Mouse (Mus musculus) midbrain, embryonic 12.5 days (tissue): ENCODE data around the gene Dync1li1. TPM values are rescaled to one million over a fixed set of nuclear protein-coding genes. Genes with fewer than 3 reads are reported as not detected.
"Not testable (repeated sequence)": the region's sequence is repeated elsewhere in the genome, so short reads cannot be mapped to it uniquely, and the experiment has no call there.

Source experiments
- ATAC-seq: fragments of 200-750 bp; cut with Nextera tagmentation; 2 replicates; pipeline ENCODE4 v1.8.0; 2017; ENCODE audit warnings: low read depth, moderate TSS enrichment, moderate library complexity; ENCODE audit not compliant: low FRiP score
- H3K27ac ChIP-seq: fragments of 300-500 bp; sonication (generic); replicated peaks from 2 replicates; pipeline ENCODE4 v1.5.1; 2016; ENCODE audit warnings: mild to moderate bottlenecking
- H3K27me3 ChIP-seq: fragments of 300-500 bp; sonication (generic); 2 replicates; pipeline ENCODE4 v1.6.1; 2016; ENCODE audit warnings: mild to moderate bottlenecking
- H3K36me3 ChIP-seq: fragments of 300-500 bp; sonication (generic); 2 replicates; pipeline ENCODE4 v1.6.1; 2016
- H3K4me1 ChIP-seq: fragments of 300-500 bp; sonication (generic); 2 replicates; pipeline ENCODE4 v1.6.1; 2016
- H3K4me2 ChIP-seq: fragments of 300-500 bp; sonication (generic); replicated peaks from 2 replicates; pipeline ENCODE4 v1.6.1; 2016; ENCODE audit warnings: mild to moderate bottlenecking, moderate library complexity
- H3K4me3 ChIP-seq: fragments of 300-500 bp; sonication (generic); 2 replicates; pipeline ENCODE4 v1.5.1; 2016; ENCODE audit warnings: mild to moderate bottlenecking
- H3K9ac ChIP-seq: fragments of 300-500 bp; sonication (generic); replicated peaks from 2 replicates; pipeline ENCODE4 v1.6.1; 2016; ENCODE audit warnings: mild to moderate bottlenecking, moderate library complexity
- H3K9me3 ChIP-seq: fragments of 300-500 bp; sonication (generic); 2 replicates; pipeline ENCODE4 v1.6.1; 2016; ENCODE audit warnings: mild to moderate bottlenecking
- WGBS: fragments of 180-500 bp; shearing (Covaris S2); methylation state at CpG from one replicate; pipeline ENCODE4 v1.1.7; 2016; 5-methylcytosine and 5-hydroxymethylcytosine counted together
- polyA plus RNA-seq: library from polyadenylated mRNA; unstranded; fragments of >200 nt; fragmentation: Nextera tagmentation; extraction: Ambion mirVana; gene quantifications from 2 replicates; pipeline ENCODE4 v1.2.1, GENCODE M21; 2016

Gene Dync1li1
- polyA plus RNA-seq, 1 experiment from 2014 or later: 133 TPM

DNA sequence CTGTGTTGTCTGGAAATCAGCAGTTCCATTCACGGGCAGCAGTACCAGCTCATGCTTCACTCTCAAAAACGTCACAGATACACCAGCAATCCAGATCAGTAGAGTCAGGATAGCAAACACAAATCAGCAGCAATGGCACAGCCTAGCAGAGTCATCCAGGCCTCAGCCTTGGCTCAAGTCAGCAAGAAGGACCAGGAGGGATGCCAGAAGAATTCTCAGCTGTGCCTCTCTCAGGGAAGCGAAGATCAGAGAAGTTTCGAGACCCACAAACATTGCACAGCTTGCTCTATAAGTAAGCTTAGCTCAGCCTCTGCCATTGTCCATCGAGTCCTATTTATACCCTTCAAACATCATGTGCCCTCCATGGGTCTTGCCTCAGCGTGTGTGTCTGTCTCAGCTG is 8.1 kb upstream of the Dync1li1 start:
- no peaks in the 10 kb centered on the region for H3K4me1 ChIP-seq
- H3K36me3 ChIP-seq: no peaks in the 10 kb centered on the region
- H3K9me3 ChIP-seq: no peaks in the 10 kb centered on the region
- no peak overlapping the region for H3K27ac ChIP-seq
- H3K4me2 ChIP-seq: no peak overlapping the region
- no peaks in the 10 kb centered on the region for H3K27me3 ChIP-seq
- H3K4me3 ChIP-seq: no peak overlapping the region
- 86% methylated on average over 6 of the region's 6 CpGs for WGBS
- H3K9ac ChIP-seq: no peak overlapping the region
- no peak for ATAC-seq

DNA sequence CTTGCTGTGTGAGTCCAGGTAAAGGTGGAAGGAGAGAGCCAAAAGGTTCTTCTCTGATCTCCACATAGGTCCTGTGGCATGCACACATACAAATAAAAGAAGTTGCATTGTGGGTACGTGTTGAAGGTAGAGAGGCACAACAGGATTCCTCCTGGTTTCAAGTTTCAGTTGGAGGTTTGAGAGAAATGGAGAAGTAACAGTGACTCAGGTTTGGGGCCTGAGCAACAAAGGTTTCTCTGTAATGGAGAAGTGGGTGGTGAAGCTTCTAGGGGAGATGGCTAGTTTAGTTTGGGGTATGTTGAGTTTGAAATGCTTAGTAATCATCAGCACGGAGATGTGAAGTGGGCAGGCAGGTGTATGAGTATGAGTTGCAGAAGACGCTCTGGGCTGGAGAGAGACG is 6.4 kb upstream of the Dync1li1 start:
- ATAC-seq: no peak
- Histone ChIP-seq H3K4me3 (no peak overlapping the region), H3K9ac (no peak overlapping the region), H3K9me3 (no peaks in the 10 kb centered on the region), H3K36me3 (no peaks in the 10 kb centered on the region), H3K27me3 (no peaks in the 10 kb centered on the region), H3K4me1 (no peaks in the 10 kb centered on the region), H3K27ac (no peak overlapping the region), H3K4me2 (no peak overlapping the region)
- 85% methylated on average over 4 of the region's 4 CpGs for WGBS

DNA sequence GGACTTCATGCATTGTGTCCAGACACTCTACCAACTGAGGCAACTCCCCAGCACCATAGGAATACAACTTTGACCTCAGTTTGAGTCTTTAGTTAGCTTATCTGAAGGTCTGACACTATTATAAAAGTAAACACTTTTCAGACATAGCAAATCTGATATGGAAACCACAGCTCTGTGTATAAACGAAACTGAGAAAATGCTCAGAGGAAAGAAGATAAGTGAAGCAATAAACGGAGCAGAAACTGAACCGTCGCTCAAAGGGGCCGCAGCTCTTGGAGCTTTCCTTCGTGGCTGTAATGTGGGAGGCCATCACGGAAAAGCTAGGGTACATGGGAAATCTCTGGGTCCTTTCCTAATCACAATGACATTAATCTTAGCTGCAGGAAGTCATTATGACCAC is 2.3 kb upstream of the Dync1li1 start:
- no peak for ATAC-seq
- no peaks in the 10 kb centered on the region for H3K9me3 ChIP-seq
- H3K27me3 ChIP-seq: no peaks in the 10 kb centered on the region
- H3K4me1 ChIP-seq: peaks cover 20% of the 10 kb centered on the region
- H3K4me2 ChIP-seq: no peak overlapping the region
- H3K36me3 ChIP-seq: 0 out of 2 replicates have a peak, but pooled peaks cover 8% of the 10 kb centered on the region
- H3K9ac ChIP-seq: no peak overlapping the region
- no peak overlapping the region for H3K4me3 ChIP-seq
- WGBS: 89% methylated on average over 7 of the region's 7 CpGs
- no peak overlapping the region for H3K27ac ChIP-seq

DNA sequence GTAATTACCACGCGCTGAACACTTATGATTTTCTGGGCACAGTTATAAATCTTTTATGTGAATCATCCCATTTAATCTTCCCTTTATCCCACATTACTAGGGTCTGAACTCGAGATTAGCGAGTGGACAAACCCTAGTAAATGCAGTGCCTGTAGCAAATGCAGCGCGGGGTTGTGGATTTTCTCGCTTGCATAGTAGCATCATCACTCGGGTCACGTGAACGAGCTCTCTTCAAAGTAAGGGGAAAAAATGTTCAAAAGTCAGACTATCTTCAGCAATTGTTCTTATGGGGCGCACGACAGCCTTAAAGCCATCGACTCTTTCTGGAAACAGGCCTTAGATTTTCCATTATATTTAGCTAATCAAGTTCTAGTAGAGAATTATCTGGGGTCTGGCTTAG is 951 bp upstream of the Dync1li1 start:
- Histone ChIP-seq H3K9me3 (no peaks in the 10 kb centered on the region), H3K36me3 (peaks cover 19% of the 10 kb centered on the region), H3K9ac (peak overlapping the region; percentile 88), H3K27me3 (no peaks in the 10 kb centered on the region), H3K4me3 (peak overlapping the region; percentile 72), H3K4me2 (peak overlapping the region; percentile 74), H3K4me1 (peaks cover 24% of the 10 kb centered on the region), H3K27ac (no peak overlapping the region)
- 76% methylated on average over 13 of the region's 13 CpGs for WGBS
- ATAC-seq: no peak

DNA sequence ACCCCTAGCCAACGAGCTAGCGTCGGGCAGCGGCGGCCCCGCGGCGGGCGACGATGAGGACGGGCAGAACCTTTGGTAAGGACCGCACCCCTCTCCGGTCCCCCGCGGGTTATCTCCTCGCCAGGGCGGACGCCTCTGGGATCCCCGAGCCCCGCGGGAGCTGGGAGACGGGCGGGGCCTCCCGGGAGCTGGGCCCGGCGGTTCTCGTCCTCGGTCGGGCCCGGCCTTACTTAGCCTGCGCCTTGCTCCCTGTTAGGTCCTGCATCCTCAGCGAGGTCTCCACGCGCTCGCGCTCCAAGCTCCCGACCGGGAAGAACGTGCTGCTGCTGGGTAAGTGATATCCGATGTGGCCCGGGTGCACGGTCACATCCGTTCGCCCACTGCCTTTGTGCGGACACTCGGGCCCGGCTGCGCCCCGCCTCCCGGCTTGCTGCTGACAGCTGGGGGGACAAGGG is 390 bp downstream of the Dync1li1 start:
- H3K4me3 ChIP-seq: peak overlapping the region; percentile 72
- peak; percentile 70; the same call in 1 of the 2 replicates for ATAC-seq
- H3K27ac ChIP-seq: peak overlapping the region; percentile 95
- H3K36me3 ChIP-seq: peaks cover 31% of the 10 kb centered on the region
- H3K4me1 ChIP-seq: peaks cover 24% of the 10 kb centered on the region
- H3K27me3 ChIP-seq: no peaks in the 10 kb centered on the region
- H3K9me3 ChIP-seq: no peaks in the 10 kb centered on the region
- peak overlapping the region; percentile 74 for H3K4me2 ChIP-seq
- WGBS: under 1% methylated on average over 39 of the region's 50 CpGs
- H3K9ac ChIP-seq: peak overlapping the region; percentile 88

DNA sequence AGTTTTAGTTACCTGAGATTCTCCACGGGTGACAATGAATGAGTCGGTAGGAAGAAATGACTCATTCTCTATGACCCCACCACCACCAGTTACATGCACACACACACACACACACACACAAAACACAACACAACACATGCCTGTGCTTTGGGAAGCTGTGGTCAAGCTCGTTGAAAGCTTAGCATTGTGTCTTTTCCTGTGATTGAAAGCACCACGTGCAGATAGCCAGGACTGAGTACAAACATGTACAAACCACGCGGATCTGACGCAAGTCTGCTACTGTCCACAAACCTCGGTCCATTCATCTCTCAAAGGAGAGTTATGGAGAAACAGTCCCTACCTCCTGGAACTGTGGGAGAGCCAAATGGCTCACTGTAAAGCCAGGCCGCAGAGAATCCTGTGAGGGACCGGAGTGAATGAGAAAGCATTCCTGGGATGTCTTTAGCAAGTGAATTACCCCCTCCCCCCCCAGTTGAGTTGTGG is 1.6 kb downstream of the Dync1li1 start:
- 15% methylated on average over 10 of the region's 10 CpGs for WGBS
- ATAC-seq: no peak

DNA sequence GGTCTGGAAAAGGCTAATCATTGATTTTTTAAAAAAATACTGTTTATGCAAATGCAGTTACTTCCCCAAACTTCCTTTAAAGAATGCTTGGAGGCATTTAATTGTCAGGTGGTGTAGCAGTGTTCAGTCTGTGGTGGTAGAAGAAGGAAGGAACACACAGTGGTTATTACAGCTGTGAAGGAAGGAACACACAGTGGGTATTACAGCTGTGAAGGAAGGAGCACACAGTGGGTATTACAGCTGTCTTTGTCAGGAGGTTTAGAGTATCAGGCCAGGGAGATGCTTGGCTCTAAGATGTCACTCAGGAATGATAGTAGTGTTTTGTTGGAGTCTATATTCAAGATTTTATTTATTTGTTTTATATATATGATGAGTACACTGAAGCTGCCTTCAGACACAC is 2.5 kb downstream of the Dync1li1 start:
- peak overlapping the region; percentile 74; the same call in 1 of the 2 replicates for H3K4me2 ChIP-seq
- ATAC-seq: no peak
- no peaks in the 10 kb centered on the region for H3K9me3 ChIP-seq
- H3K27me3 ChIP-seq: no peaks in the 10 kb centered on the region
- peaks cover 24% of the 10 kb centered on the region for H3K4me1 ChIP-seq
- H3K9ac ChIP-seq: no peak overlapping the region
- H3K36me3 ChIP-seq: peaks cover 43% of the 10 kb centered on the region
- no peak overlapping the region for H3K27ac ChIP-seq
- no peak overlapping the region for H3K4me3 ChIP-seq

More for the DNA sequence above, 1.6 kb downstream of the Dync1li1 start:
- Histone ChIP-seq H3K36me3 (peaks cover 41% of the 10 kb centered on the region), H3K27me3 (no peaks in the 10 kb centered on the region), H3K9ac (peak overlapping the region; percentile 88), H3K27ac (no peak overlapping the region), H3K4me2 (peak overlapping the region; percentile 74), H3K4me3 (peak overlapping the region; percentile 72), H3K4me1 (peaks cover 24% of the 10 kb centered on the region), H3K9me3 (no peaks in the 10 kb centered on the region)

DNA sequence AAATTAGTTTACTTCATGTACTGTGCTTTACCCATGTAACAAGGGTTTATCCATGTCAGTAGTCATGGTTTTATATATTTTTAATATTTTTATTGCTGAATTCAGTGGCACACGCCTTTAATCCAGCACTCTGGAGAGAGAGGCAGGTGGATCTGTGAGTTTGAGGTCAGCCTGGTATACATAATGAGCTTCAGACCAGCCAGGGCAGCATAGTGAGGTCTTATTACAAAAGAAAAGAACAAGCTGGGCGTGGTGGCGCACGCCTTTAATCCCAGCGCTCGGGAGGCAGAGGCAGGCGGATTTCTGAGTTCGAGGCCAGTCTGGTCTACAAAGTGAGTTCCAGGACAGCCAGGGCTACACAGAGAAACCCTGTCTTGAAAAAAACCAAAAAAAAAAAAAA is 7.1 kb downstream of the Dync1li1 start:
- H3K36me3 ChIP-seq: peaks cover 50% of the 10 kb centered on the region
- 95% methylated on average over 8 of the region's 8 CpGs for WGBS
- not testable (repeated sequence) for H3K9me3 ChIP-seq

DNA sequence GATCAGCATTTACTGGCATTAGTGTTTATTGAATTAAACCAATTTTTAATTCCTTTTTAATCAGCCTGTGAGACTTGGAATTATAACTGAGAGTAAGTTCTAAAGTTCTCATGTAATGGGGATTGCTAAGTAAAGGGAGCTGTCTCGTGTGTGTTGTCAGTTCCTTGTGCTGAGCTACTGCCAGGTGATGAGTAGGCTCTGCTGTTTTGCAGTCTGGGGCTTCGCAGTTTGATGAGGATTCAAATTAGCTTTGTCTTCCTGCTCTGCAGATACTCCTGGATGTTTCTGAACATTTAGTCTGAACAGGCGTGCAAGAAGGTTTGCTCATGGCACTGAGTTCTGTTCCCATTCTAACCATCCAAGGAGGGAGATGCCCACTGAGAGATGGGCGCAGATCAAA is 8.5 kb downstream of the Dync1li1 start:
- Histone ChIP-seq H3K27ac (no peak overlapping the region), H3K9me3 (no peaks in the 10 kb centered on the region), H3K27me3 (no peaks in the 10 kb centered on the region), H3K4me3 (no peak overlapping the region), H3K9ac (no peak overlapping the region), H3K36me3 (peaks cover 51% of the 10 kb centered on the region), H3K4me1 (no peaks in the 10 kb centered on the region), H3K4me2 (no peak overlapping the region)
- WGBS: 95% methylated on average over 4 of the region's 4 CpGs
- no peak for ATAC-seq

More for the DNA sequence above, 7.1 kb downstream of the Dync1li1 start:
- not testable (repeated sequence) for H3K4me1 ChIP-seq, H3K27ac ChIP-seq, H3K4me3 ChIP-seq, H3K9ac ChIP-seq, H3K4me2 ChIP-seq, ATAC-seq, H3K27me3 ChIP-seq

DNA sequence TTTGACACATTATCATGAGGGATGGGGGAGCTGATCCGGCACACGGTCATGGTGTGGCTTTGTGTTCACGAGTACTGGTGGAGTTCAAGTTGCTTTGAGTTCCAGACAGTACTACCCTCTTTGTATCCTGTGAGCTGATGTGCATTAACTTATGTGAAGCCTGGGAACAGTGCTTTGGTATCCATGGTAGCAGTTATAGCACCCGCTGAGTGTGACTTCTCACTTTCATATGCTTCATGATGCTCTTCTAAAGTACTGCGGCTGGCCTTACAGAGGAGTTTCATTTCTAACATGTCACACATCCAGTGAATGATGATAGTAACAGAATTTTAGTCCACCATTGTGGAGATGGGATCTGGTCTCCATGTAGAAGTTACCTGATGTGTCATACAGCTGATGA is 9.3 kb downstream of the Dync1li1 start:
- no peaks in the 10 kb centered on the region for H3K27me3 ChIP-seq
- WGBS: 94% methylated on average over 5 of the region's 5 CpGs
- H3K27ac ChIP-seq: no peak overlapping the region
- H3K9ac ChIP-seq: no peak overlapping the region
- no peaks in the 10 kb centered on the region for H3K9me3 ChIP-seq
- no peak for ATAC-seq
- H3K4me1 ChIP-seq: no peaks in the 10 kb centered on the region
- no peak overlapping the region for H3K4me2 ChIP-seq
- H3K4me3 ChIP-seq: no peak overlapping the region
- H3K36me3 ChIP-seq: peaks cover 42% of the 10 kb centered on the region

DNA sequence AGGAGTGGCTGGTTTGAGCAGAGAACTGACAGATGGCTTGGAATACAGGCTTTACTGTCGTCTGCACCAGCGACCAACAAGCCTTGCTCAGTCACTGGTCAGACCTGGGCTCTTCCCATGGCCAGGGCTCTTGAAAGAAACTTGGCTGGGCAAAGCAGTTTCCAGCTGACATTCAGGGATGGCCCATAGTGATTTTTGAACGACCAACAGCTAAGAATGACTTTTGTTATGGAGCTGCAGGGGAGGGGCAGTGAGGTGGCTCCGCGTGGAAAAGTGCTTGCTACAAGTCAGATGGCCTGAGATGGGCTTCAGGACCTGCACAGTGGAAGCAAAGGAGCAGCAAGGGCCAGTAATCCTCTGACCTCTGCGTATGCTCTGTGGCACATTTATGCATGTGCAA is 10.7 kb downstream of the Dync1li1 start:
- H3K36me3 ChIP-seq: peaks cover 31% of the 10 kb centered on the region
- H3K4me3 ChIP-seq: no peak overlapping the region
- 85% methylated on average over 6 of the region's 6 CpGs for WGBS
- H3K4me2 ChIP-seq: no peak overlapping the region
- no peaks in the 10 kb centered on the region for H3K27me3 ChIP-seq
- H3K9ac ChIP-seq: no peak overlapping the region
- H3K9me3 ChIP-seq: no peaks in the 10 kb centered on the region
- no peak for ATAC-seq
- H3K4me1 ChIP-seq: no peaks in the 10 kb centered on the region
- H3K27ac ChIP-seq: no peak overlapping the region

DNA sequence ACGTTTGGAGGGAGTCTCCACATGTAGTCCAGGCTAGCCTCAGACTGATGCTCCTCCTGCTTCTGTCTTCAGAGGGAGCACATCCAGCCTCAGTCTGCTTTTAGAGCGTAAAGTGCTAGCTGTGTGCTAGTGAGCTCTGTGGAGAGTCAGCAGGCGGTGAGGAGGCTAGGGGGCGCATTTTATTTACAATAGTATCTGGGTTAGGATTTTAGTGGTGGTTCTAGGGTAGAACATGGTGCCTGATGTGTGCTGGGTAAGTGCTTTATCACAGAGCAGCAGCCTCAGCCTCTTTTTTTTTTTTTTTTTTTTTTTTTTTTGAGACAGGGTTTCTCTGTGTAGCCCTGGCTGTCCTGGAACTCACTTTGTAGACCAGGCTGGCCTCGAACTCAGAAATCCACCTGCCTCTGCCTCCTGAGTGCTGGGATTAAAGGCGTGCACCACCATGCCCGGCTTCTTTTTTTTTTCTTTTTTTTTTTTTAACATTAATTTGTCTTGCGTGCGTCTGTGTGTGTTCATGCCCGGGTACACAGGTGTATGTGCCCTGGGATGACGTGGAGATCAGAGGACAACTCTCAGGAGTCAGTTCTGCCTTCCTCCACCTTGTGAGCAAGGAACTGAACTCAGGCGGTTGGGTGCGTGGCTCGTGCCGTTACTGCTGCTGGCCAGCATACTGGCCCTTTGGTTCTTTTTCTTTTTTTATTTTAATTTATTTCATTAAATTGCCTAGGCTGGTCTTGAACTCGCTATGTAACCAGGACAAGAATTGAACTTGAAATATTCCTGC is 11.5 kb downstream of the Dync1li1 start:
- H3K4me2 ChIP-seq: no peak overlapping the region
- no peak overlapping the region for H3K27ac ChIP-seq
- H3K9ac ChIP-seq: no peak overlapping the region
- ATAC-seq: no peak
- peaks cover 28% of the 10 kb centered on the region for H3K36me3 ChIP-seq
- H3K4me3 ChIP-seq: no peak overlapping the region
- no peaks in the 10 kb centered on the region for H3K9me3 ChIP-seq
- H3K4me1 ChIP-seq: no peaks in the 10 kb centered on the region
- no peaks in the 10 kb centered on the region for H3K27me3 ChIP-seq
- WGBS: 93% methylated on average over 15 of the region's 16 CpGs
